8 mouse cellular contexts compared by ENCODE assay signal in the genomic region with DNA sequence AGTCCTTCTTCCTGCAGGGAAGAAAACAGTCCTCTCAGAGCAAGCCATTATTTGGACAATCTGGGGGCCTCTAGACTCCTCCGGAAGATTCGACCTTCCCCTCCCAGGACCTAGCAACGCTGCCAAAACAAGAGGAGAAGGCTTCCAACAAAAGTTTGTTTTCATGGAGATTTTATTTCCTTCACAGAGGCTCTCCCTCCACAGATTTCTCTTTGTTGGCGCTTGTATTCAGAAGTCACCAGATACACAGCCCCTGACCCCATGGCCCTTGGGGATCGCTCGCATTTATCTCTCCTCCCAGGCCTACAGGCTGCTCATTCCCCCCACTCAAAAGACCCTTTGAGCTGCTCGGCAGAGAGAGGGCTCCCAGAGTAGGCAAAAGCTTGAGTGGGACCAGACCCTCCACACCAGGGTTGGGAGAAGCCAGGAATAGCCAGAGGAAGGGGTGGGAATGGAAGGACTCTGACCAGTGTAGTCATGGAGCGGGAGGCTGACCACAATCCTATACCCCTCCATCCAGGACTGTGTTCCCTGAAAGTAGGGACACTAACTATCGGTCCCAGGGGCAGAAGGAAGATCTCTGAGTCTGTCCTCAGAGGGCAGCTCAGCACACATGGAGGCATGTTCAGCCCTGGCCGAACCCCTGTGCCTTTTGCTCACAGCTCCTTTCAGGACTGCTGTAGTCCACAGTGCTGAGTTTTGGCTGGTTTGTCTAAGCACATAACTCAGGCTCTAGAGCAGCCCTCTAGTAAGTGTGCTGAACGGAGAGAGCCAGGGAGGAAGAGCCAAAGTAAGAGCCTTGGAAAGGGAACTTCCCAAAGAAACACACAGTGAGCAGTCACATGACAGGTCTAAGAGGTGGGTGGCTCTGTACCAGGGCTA. TPM values are rescaled to one million over a fixed set of nuclear protein-coding genes. Genes with fewer than 3 reads are reported as not detected.
DNase-seq lines count a peak whose midpoint lies in the region; ATAC-seq and TF ChIP-seq lines count a peak whose summit lies in the region.

No protein-coding gene starts in this region.

- peak overlapping the region; percentile 15; the same call in 1 of the 2 replicates for H3K27ac ChIP-seq in layer of hippocampus, adult 2 months
- peak overlapping the region; percentile 84 for H3K27ac ChIP-seq in embryonic facial prominence, embryonic 10.5 days (replicated peaks)
- peak overlapping the region; percentile 66; the same call in 1 of the 2 replicates for H3K27ac ChIP-seq in hindbrain, embryonic 12.5 days
- H3K27ac ChIP-seq in neural tube, embryonic 14.5 days (ENCODE audit: low read depth, low read length) = peak overlapping the region; percentile 36; the same call in 1 of the 2 replicates

- no peaks in the 10 kb centered on the region for H3K9me3 ChIP-seq in embryonic facial prominence, embryonic 10.5 days
- H3K9me3 ChIP-seq in hindbrain, embryonic 12.5 days (replicated peaks) = no peaks in the 10 kb centered on the region
- H3K9me3 ChIP-seq in neural tube, embryonic 14.5 days (ENCODE audit: control insufficient read depth, low read length) = no peaks in the 10 kb centered on the region

- 23% methylated on average over 11 of the region's 11 CpGs for WGBS in embryonic facial prominence, embryonic 10.5 days
- WGBS in hindbrain, embryonic 12.5 days = 22% methylated on average over 11 of the region's 11 CpGs
- 24% methylated on average over 11 of the region's 11 CpGs for WGBS in neural tube, embryonic 14.5 days

- H3K4me2 ChIP-seq in hindbrain, embryonic 12.5 days (replicated peaks) = no peak overlapping the region
- no peak overlapping the region for H3K4me2 ChIP-seq in neural tube, embryonic 14.5 days (ENCODE audit: low read depth, low read length)

- no peaks in the 10 kb centered on the region for H3K27me3 ChIP-seq in embryonic facial prominence, embryonic 10.5 days (replicated peaks; ENCODE audit: low read depth, poor library complexity, severe bottlenecking)
- H3K27me3 ChIP-seq in hindbrain, embryonic 12.5 days = no peaks in the 10 kb centered on the region
- H3K27me3 ChIP-seq in neural tube, embryonic 14.5 days (ENCODE audit: control insufficient read depth, insufficient read depth, low read length) = no peaks in the 10 kb centered on the region

- H3K36me3 ChIP-seq in embryonic facial prominence, embryonic 10.5 days (replicated peaks) = 0 out of 2 replicates have a peak, but pooled peaks cover 8% of the 10 kb centered on the region
- no peaks in the 10 kb centered on the region for H3K36me3 ChIP-seq in hindbrain, embryonic 12.5 days
- H3K36me3 ChIP-seq in neural tube, embryonic 14.5 days (ENCODE audit: control insufficient read depth, insufficient read depth, low read length) = no peaks in the 10 kb centered on the region

- H3K9ac ChIP-seq in hindbrain, embryonic 12.5 days = no peak overlapping the region
- H3K9ac ChIP-seq in neural tube, embryonic 14.5 days (replicated peaks; ENCODE audit: low read depth, low read length) = no peak overlapping the region

- H3K4me3 ChIP-seq in layer of hippocampus, adult 2 months = no peak overlapping the region
- H3K4me3 ChIP-seq in embryonic facial prominence, embryonic 10.5 days = no peak overlapping the region
- H3K4me3 ChIP-seq in hindbrain, embryonic 12.5 days = no peak overlapping the region
- no peak overlapping the region for H3K4me3 ChIP-seq in neural tube, embryonic 14.5 days (ENCODE audit: low read depth, low read length)

- ATAC-seq in hindbrain, embryonic 12.5 days (ENCODE audit: low FRiP score) = no peak
- ATAC-seq in neural tube, embryonic 14.5 days (ENCODE audit: low read depth) = no peak; the same call in 1 of the 2 replicates

- no peak for TF ChIP-seq CTCF in layer of hippocampus, adult 2 months (conservative IDR thresholded peaks at IDR 0.05)

- no peak for DNase-seq in layer of hippocampus, adult 2 months (ENCODE audit: low spot score in 2 of 2)
- DNase-seq in layer of hippocampus, postnatal 10 days (ENCODE audit: low spot score in 2 of 2) = no peak
- DNase-seq in embryonic facial prominence, embryonic 10.5 days (ENCODE audit: low spot score) = peak; percentile 56
- DNase-seq in layer of hippocampus, adult 18-20 months (ENCODE audit: low spot score in 2 of 2) = no peak
- no peak for DNase-seq in retina, postnatal 1 day
- no peak for DNase-seq in cerebellum, postnatal 4 days (ENCODE audit: low spot score in 2 of 2)

- peaks cover 56% of the 10 kb centered on the region for H3K4me1 ChIP-seq in embryonic facial prominence, embryonic 10.5 days
- H3K4me1 ChIP-seq in hindbrain, embryonic 12.5 days = peaks cover 38% of the 10 kb centered on the region
- peaks cover 14% of the 10 kb centered on the region; the same call in 1 of the 2 replicates for H3K4me1 ChIP-seq in neural tube, embryonic 14.5 days (ENCODE audit: control insufficient read depth, insufficient read depth, low read length)

RNA-seq across cellular contexts. Expression of a gene that starts 45.9 kb away (rescaled TPM):
- 10 to 100 TPM; 41.1 to 41.2 TPM for total RNA-seq in layer of hippocampus, adult 2 months (2021)
- total RNA-seq in layer of hippocampus, postnatal 10 days (2021) = 10 to 100 TPM; 31.4 to 36.3 TPM
- 32.7 and 33.0 TPM in 2 replicates for polyA plus RNA-seq in embryonic facial prominence, embryonic 10.5 days (2016; fragmentation: Nextera tagmentation; extraction: Ambion mirVana)
- polyA plus RNA-seq in hindbrain, embryonic 12.5 days (2016; fragmentation: Nextera tagmentation; extraction: Ambion mirVana) = 29.6 and 38.0 TPM in 2 replicates
- 33.4 and 39.0 TPM in 2 replicates for polyA plus RNA-seq in neural tube, embryonic 14.5 days (2014; fragmentation: Nextera tagmentation; extraction: Ambion mirVana)
- total RNA-seq in layer of hippocampus, adult 18-20 months (2021) = 10 to 100 TPM; 38.3 to 39.2 TPM

Comparison
In these comparisons a context has a peak if more than half of its experiments do, and no peak if none do; other contexts are left out.
1. H3K27ac ChIP-seq: peak in every context shown above with its lines; median percentile 84 in embryonic facial prominence, embryonic 10.5 days; 66 in hindbrain, embryonic 12.5 days; 36 in neural tube, embryonic 14.5 days; 15 in layer of hippocampus, adult 2 months.